Mouse (Mus musculus): ENCODE results near the gene F7. TPM values are rescaled to one million over a fixed set of nuclear protein-coding genes. Genes with fewer than 3 reads are reported as not detected.
"Not testable (repeated sequence)": the region's sequence is repeated elsewhere in the genome, so short reads cannot be mapped to it uniquely, and the experiment has no call there.

Gene F7
- polyA plus RNA-seq, 1 experiment from 2014 or later, result 0.09 TPM

DNA sequence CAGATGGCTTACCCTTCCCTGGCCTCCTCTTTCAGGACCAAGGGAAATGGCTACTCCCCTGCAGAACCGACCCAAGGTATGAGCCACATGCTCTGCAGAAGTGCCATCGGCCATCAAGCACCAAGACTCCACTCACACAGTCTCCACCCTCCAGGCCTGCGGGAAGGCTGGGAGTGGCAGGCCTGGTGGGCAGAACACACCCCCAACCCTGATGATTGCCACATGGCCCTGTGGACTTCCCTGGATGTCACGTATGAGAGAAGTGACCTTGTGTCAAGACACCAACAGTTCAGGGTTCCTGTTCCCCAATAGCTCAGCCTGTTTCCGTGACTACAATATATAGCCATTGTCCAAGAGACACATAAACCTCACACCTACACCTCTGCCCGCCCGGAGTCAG is 11.2 kb downstream of the F7 start, which contains the start of gene F10:
Gene F10, plus strand, starts transcription at position 294 of the 400 bp plus-strand sequence.
- Histone ChIP-seq H3K4me2 (no peak within 1 kb of the TSS), H3K9me3 (replicated peaks) (no peaks in the 10 kb centered on the region), H3K4me3 (no peak within 1 kb of the TSS), H3K9ac (no peak within 1 kb of the TSS), H3K36me3 (ENCODE audit: poor library complexity, severe bottlenecking) (no peaks in the 10 kb centered on the region), H3K27me3 (no peaks in the 10 kb centered on the region), H3K27ac (no peak within 1 kb of the TSS), H3K4me1 (0 out of 2 replicates have a peak, but pooled peaks cover 5% of the 10 kb centered on the region)
- WGBS, result 76% methylated on average over 7 of the region's 7 CpGs
- ATAC-seq, result no peak

DNA sequence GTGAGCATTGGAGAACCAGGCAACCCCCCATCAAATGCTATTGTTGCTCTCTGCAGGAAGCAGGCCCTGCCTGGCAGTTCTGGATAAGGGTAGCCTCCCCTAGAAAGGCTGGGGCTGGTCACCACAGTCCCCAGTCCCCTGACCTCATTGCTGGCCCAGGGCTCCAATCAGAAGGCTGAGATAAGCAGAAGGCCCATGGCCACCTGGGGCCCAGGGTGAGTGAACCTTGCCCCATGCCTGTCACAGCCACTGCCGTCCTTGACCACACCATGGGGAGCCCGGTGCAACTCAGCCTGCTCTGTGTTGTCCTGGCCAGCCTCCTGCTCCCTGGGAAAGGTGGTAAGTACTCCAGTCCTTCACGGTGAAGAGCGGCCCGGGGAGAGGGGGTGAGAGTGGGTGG is 11.7 kb downstream of the F7 start:
- Histone ChIP-seq H3K9me3 (replicated peaks) (no peaks in the 10 kb centered on the region), H3K36me3 (ENCODE audit: poor library complexity, severe bottlenecking) (no peaks in the 10 kb centered on the region), H3K9ac (no peak overlapping the region), H3K4me1 (0 out of 2 replicates have a peak, but pooled peaks cover 5% of the 10 kb centered on the region), H3K4me2 (no peak overlapping the region), H3K27me3 (no peaks in the 10 kb centered on the region), H3K27ac (no peak overlapping the region), H3K4me3 (no peak overlapping the region)
- no peak for ATAC-seq
- WGBS, result 49% methylated on average over 5 of the region's 5 CpGs

DNA sequence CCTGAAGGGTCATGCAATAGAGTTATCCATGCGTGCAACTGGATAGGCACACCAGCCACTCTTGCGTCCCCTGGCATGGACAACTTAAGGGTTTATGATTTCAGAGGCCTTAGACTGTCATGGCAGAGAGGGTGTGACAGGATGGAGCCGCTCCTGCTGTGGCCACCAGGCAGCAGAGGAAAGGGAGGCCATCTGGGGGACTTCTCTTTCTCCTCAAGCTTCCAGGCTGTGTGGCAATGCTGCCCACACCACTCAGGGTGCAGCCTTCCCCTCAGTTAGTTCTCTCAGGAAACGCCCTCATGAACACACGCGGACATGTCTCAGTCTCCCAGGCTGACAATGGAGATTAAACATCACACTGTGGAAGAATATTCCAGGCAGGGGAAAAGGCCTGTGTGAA is 13.2 kb downstream of the F7 start:
- H3K27me3 ChIP-seq, result no peaks in the 10 kb centered on the region
- no peak overlapping the region for H3K4me3 ChIP-seq
- ATAC-seq, result no peak
- H3K9ac ChIP-seq, result no peak overlapping the region
- no peak overlapping the region for H3K4me2 ChIP-seq
- no peak overlapping the region for H3K27ac ChIP-seq
- no peaks in the 10 kb centered on the region for H3K36me3 ChIP-seq (ENCODE audit: poor library complexity, severe bottlenecking)
- 79% methylated on average over 6 of the region's 6 CpGs for WGBS
- H3K9me3 ChIP-seq (replicated peaks), result no peaks in the 10 kb centered on the region
- H3K4me1 ChIP-seq, result 0 out of 2 replicates have a peak, but pooled peaks cover 5% of the 10 kb centered on the region

DNA sequence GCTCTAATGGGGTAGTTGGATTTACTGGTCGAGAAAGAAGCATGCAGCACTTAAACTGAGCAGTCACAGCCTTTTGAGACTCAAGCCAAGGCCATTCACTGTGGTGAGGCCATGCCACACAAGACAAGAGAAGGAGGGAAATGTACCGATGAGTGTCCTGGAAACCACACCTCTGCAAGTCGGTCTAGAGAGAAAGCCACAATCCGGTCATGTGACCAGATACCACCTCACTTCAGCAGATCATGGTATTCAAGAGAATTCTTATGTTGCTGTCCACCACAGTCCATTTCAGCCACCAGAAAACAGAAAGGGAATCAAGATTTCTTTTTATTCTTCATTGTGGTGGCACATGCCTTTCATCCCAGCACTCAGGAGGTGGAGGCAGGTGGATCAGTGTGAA is 15.6 kb downstream of the F7 start:
- Histone ChIP-seq H3K9me3 (replicated peaks) (no peaks in the 10 kb centered on the region), H3K36me3 (ENCODE audit: poor library complexity, severe bottlenecking) (no peaks in the 10 kb centered on the region), H3K4me3 (no peak overlapping the region), H3K4me2 (no peak overlapping the region), H3K4me1 (0 out of 2 replicates have a peak, but pooled peaks cover 4% of the 10 kb centered on the region), H3K9ac (no peak overlapping the region), H3K27me3 (no peaks in the 10 kb centered on the region), H3K27ac (no peak overlapping the region)
- 85% methylated on average over 4 of the region's 4 CpGs for WGBS
- no peak for ATAC-seq

DNA sequence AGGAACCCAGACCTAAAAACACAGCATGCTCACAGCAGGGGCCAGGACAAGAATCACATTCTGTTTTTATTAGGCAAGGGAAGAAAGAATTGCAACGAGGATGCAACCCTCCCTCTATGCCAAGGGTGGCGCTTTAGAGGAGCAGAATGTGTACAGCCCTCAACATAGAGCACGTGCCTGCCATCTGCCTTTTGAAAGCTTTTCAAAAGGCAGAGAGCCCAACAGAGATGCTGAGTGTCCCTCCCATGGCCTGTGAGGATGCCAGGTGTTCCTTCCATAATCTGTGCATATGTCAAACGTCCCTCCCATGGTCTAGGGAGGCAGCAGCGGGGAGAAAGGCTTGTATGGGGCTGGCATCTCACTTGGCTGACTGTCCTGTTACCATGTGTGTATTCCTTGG is 21.8 kb downstream of the F7 start:
- WGBS, result 59% methylated on average over 5 of the region's 5 CpGs
- Histone ChIP-seq H3K9me3 (replicated peaks) (no peaks in the 10 kb centered on the region), H3K4me2 (no peak overlapping the region), H3K4me1 (no peaks in the 10 kb centered on the region), H3K36me3 (ENCODE audit: poor library complexity, severe bottlenecking) (no peaks in the 10 kb centered on the region), H3K27me3 (no peaks in the 10 kb centered on the region), H3K4me3 (no peak overlapping the region), H3K27ac (no peak overlapping the region), H3K9ac (no peak overlapping the region)
- ATAC-seq, result no peak

DNA sequence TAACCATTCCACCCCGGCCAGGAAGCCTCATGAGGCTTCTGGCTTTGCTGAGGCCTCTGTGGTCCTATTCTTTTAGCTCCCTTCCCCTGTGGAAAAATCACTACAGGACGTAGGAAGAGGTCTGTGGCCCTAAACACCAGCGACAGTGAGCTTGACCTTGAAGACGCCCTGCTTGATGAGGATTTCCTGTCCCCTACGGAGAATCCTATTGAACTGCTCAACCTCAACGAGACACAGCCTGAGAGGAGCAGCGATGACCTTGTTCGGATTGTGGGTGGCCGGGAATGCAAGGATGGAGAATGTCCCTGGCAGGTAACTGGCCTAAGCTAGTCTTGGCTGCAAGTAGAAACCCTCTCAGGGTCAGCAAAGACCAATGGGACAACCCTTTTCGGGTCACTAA is 24.7 kb downstream of the F7 start:
- Histone ChIP-seq H3K27me3 (no peaks in the 10 kb centered on the region), H3K9ac (no peak overlapping the region), H3K36me3 (ENCODE audit: poor library complexity, severe bottlenecking) (no peaks in the 10 kb centered on the region), H3K27ac (no peak overlapping the region), H3K4me2 (no peak overlapping the region), H3K9me3 (replicated peaks) (no peaks in the 10 kb centered on the region), H3K4me3 (no peak overlapping the region), H3K4me1 (no peaks in the 10 kb centered on the region)
- WGBS, result 83% methylated on average over 10 of the region's 10 CpGs
- ATAC-seq, result no peak

DNA sequence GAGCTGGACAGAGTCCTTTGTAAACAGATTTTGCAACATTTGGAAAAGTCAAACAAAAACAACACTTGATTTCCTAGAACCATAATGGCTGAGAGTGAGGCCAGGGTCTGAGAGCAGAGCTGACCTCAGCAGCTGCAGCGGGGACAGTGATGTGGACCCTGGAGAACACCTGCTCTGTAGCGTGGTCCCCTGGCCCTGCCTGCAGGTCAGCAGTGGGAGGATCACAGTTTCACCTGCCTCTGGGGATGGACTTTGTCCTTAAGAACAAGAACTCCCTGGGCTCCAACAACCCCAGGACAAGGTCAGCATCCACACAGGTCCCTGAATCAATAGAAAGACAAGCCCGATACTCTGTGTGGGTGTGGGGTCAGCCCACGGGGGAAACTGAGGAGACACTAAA is 31.5 kb downstream of the F7 start:
- Histone ChIP-seq H3K36me3 (ENCODE audit: poor library complexity, severe bottlenecking) (no peaks in the 10 kb centered on the region), H3K9ac (no peak overlapping the region), H3K27ac (no peak overlapping the region), H3K9me3 (replicated peaks) (no peaks in the 10 kb centered on the region), H3K4me2 (no peak overlapping the region), H3K4me1 (no peaks in the 10 kb centered on the region), H3K4me3 (no peak overlapping the region), H3K27me3 (no peaks in the 10 kb centered on the region)
- 93% methylated on average over 4 of the region's 4 CpGs for WGBS
- ATAC-seq, result no peak

DNA sequence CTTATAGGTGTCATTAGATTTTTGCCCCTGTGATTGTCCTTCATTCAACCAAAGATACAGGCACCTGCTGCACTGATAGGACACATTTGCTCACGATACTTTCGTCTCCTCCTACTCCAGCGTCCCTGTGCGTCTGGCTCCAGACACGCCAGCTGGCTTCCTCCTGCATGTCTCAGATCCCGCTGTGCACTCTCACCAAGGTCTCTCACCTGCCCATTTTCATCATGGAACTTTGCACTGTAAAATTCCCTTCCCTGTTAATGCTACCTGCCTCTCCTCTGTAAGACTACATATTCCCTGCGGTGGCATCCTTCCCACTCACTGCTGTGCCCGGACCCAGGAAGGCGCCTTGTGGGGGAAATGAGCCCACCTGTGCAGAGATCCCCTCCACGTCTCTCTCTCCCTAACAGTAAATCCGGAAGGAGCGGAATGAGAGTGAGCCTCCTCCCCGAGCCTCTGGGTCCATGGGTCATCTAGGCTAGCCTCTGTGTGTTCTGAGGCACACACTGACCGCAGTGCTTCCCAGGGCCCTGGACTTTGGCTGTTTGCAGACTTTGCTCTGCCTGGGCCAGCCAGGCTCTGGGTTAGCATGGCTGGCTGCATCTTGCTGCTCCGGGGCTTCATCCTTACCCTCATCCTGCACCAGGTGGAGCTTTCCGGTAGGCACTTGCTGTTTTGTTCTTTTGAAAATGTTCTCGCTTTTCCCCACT is 34.8 kb downstream of the F7 start, which contains the start of gene Proz:
Gene Proz, plus strand, starts transcription at position 474 of the 710 bp plus-strand sequence.
- no peak within 1 kb of the TSS for H3K9ac ChIP-seq
- H3K36me3 ChIP-seq (ENCODE audit: poor library complexity, severe bottlenecking), result no peaks in the 10 kb centered on the region
- 82% methylated on average over 17 of the region's 17 CpGs for WGBS
- no peaks in the 10 kb centered on the region for H3K9me3 ChIP-seq (replicated peaks)
- H3K27ac ChIP-seq, result no peak within 1 kb of the TSS
- no peak within 1 kb of the TSS for H3K4me3 ChIP-seq
- ATAC-seq, result no peak
- H3K4me2 ChIP-seq, result no peak within 1 kb of the TSS
- H3K4me1 ChIP-seq, result no peaks in the 10 kb centered on the region
- no peaks in the 10 kb centered on the region for H3K27me3 ChIP-seq

DNA sequence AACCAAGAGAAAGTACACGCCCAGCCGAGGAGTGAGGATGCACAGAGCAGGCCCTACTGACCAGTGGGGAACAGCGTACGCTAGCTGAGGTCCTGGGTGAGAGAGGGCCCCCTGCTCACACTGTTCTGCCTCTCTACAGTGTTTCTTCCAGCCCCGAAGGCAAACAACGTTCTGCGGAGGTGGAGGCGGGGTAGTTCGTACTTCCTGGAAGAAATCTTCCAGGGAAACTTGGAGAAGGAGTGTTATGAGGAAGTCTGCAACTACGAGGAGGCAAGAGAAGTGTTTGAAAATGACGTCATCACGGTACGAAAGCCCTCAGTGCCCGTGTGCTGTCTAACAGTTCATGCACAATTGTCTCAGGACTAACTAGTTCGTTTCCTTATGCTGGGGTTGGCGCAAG is 37.3 kb downstream of the F7 start:
- Histone ChIP-seq H3K27ac (no peak overlapping the region), H3K36me3 (ENCODE audit: poor library complexity, severe bottlenecking) (no peaks in the 10 kb centered on the region), H3K9me3 (replicated peaks) (no peaks in the 10 kb centered on the region), H3K27me3 (no peaks in the 10 kb centered on the region), H3K4me1 (no peaks in the 10 kb centered on the region), H3K4me3 (no peak overlapping the region), H3K9ac (no peak overlapping the region), H3K4me2 (no peak overlapping the region)
- 84% methylated on average over 16 of the region's 16 CpGs for WGBS
- ATAC-seq, result no peak

DNA sequence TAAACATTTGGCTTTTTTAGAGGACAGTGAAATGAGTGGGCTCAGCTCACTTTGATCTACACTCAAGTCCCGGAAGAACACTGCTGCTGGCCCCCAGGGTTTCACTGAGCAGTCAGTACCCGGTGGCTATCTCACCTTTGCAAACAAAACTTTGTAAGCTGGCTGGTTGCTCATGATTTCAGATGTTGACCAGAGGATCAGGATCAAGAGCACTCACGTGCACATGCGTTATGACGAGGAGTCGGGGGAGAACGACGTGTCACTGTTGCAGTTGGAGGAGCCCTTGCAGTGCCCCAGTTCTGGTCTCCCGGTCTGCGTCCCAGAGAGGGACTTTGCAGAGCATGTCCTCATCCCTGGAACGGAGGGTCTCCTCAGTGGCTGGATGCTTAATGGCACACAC is 47.4 kb downstream of the F7 start:
- Histone ChIP-seq H3K27ac (no peak overlapping the region), H3K4me3 (no peak overlapping the region), H3K9me3 (replicated peaks) (no peaks in the 10 kb centered on the region), H3K4me1 (no peaks in the 10 kb centered on the region), H3K27me3 (no peaks in the 10 kb centered on the region), H3K4me2 (no peak overlapping the region), H3K9ac (no peak overlapping the region), H3K36me3 (ENCODE audit: poor library complexity, severe bottlenecking) (peaks cover 59% of the 10 kb centered on the region)
- no peak for ATAC-seq
- 94% methylated on average over 11 of the region's 11 CpGs for WGBS

DNA sequence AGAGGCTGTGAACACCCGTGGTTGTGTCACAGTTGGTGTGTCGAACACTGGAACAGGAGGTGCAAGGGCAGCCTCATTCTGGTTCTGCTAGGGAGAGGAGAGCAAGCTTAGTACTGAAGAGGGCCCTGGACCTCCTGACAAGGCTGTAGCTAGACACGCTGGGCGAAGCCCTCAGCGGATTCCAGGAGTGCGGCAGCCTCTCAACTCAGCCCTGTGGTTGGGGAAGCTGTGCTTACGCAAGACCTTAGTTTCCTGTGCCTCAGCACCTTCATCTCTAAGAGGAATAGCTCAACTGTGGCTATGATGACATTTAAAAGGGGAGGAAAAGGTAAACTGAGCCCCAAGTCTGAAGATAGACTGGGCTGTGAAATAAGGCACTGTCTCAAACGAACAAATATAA is 49.2 kb downstream of the F7 start:
- H3K4me2 ChIP-seq, result no peak overlapping the region
- WGBS, result 92% methylated on average over 8 of the region's 8 CpGs
- H3K27me3 ChIP-seq, result no peaks in the 10 kb centered on the region
- H3K9ac ChIP-seq, result no peak overlapping the region
- no peak for ATAC-seq
- no peak overlapping the region for H3K4me3 ChIP-seq
- H3K36me3 ChIP-seq (ENCODE audit: poor library complexity, severe bottlenecking), result peaks cover 77% of the 10 kb centered on the region
- H3K27ac ChIP-seq, result no peak overlapping the region
- no peaks in the 10 kb centered on the region for H3K9me3 ChIP-seq (replicated peaks)
- no peaks in the 10 kb centered on the region for H3K4me1 ChIP-seq

DNA sequence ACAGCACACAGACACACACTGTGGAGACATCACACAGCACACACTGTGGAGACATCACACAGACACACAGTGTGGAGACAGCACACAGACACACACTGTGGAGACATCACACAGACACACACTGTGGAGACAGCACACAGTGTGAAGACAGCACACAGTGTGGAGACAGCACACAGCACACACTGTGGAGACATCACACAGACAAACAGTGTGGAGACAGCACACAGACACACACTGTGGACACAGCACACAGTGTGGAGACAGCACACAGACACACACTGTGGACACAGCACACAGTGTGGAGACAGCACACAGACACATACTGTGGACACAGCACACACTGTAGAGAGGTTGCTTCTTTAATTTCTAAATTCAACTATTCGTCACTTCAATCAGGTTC is 49.7 kb downstream of the F7 start:
- H3K4me1 ChIP-seq; H3K4me3 ChIP-seq; H3K9me3 ChIP-seq (replicated peaks); H3K9ac ChIP-seq; ATAC-seq; H3K27ac ChIP-seq; H3K4me2 ChIP-seq; H3K27me3 ChIP-seq: not testable (repeated sequence)
- peaks cover 82% of the 10 kb centered on the region for H3K36me3 ChIP-seq (ENCODE audit: poor library complexity, severe bottlenecking)
- 88% methylated on average over 1 of the region's 1 CpGs for WGBS

DNA sequence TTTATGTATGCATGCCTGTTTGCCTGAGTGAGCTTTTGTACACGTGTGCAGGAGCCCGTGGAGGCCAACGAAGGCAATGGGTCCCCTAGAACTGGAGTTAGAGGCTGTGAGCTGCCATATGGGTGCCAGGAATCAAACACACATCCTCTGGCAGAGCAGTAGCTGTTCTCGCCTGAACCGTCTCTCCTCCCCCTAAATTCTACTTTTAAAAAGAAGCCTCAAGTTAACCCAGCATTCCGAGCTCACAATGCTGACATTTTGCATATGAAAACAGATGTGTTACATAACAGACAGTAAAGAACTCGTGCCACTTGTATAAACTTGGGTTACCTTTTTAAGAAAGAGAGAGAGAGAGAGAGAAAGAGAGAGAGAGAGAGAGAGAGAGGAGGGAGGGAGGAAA is 51.7 kb downstream of the F7 start:
- Histone ChIP-seq H3K4me2 (no peak overlapping the region), H3K4me1 (no peaks in the 10 kb centered on the region), H3K9ac (no peak overlapping the region), H3K9me3 (replicated peaks) (no peaks in the 10 kb centered on the region), H3K27me3 (no peaks in the 10 kb centered on the region), H3K27ac (no peak overlapping the region), H3K36me3 (ENCODE audit: poor library complexity, severe bottlenecking) (peaks cover 100% of the 10 kb centered on the region), H3K4me3 (no peak overlapping the region)
- WGBS, result 89% methylated on average over 7 of the region's 7 CpGs
- ATAC-seq, result no peak
